Mouse (Mus musculus) left cerebral cortex, postnatal 36 days (tissue): ENCODE data around the gene Tpcn1. TPM values are rescaled to one million over a fixed set of nuclear protein-coding genes. Genes with fewer than 3 reads are reported as not detected.

ENCODE experiments used
- DNase-seq, 2 experiments: peaks; one replicate each; pipeline ENCODE4 v3.0.0; 2021 to 2022; ENCODE audit warnings: low spot score in 2 of 2, mixed read lengths in 1 of 2
- intact Hi-C: fragments of 180-260 bp; cut with DNase I; formaldehyde crosslinking; loops from one replicate; pipeline ENCODE4 v1.15.1; 2025
- total RNA-seq, 2 experiments: library from RNA; stranded (reverse); gene quantifications; 2 replicates each; pipeline ENCODE4 v1.2.3; 2021

Tpcn1 gene
- total RNA-seq = 10 to 100 TPM; 32.9 to 36.0 TPM

DNA sequence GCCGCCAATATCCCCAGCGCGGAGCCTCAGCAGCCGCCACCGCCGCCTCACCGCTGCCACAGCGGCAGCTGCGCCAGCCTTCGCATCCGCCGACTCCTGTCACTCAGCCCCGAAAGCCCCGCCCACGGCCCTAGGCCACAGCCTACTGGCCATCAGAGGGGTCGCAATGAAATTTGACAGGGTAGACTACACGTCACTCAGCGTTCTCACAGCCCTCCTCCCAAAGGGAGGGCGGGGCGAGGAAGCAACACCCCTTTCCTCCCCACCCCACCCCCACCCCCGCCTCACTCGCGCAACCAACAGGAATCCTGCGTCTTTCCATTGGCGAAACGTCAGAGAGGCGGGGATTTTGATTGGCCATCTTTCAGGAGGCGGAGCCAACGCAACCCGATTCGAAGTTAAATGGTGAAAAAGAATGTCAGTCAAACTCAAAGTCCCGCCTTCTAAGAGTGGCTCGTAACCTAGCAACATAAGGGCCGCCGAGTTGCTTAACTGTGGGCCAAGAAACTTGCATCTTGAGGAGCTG, at the start of gene Tpcn1, which contains the start of gene Iqcd:
TSS of gene Tpcn1 (minus strand) at position 105 of the 526 bp plus-strand sequence.
TSS of gene Iqcd (plus strand) at position 448 of the 526 bp plus-strand sequence.
- intact Hi-C loops = loop anchor here (5.0 kb wide), 1 partner anchor 76 kb away; the partner anchor contains the start of gene Slc8b1

DNA sequence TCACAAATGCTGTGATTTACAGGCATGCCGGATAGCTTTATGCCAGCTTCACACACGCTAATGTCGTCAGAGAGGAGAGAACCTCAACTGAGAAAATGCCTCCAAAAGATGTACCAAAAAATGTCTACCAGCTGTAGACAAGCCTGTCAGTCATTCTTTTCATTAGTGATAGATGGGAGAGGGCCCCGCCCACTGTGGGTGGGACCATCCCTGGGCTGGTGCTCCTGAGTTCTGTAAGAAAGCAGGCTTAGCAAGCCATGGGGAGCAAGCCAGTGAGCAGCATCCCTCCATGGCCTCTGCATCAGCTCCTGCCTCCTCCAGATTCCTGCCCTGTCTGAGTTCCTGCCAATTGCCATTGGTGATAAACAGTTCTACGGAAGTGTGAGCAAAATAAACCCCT, 47.2 kb upstream of the Tpcn1 start:
- intact Hi-C loops = no loop called here
- no peak for DNase-seq

More for the DNA sequence above, at the start of gene Tpcn1, which contains the start of gene Iqcd:
- DNase-seq = peak; percentile 98

DNA sequence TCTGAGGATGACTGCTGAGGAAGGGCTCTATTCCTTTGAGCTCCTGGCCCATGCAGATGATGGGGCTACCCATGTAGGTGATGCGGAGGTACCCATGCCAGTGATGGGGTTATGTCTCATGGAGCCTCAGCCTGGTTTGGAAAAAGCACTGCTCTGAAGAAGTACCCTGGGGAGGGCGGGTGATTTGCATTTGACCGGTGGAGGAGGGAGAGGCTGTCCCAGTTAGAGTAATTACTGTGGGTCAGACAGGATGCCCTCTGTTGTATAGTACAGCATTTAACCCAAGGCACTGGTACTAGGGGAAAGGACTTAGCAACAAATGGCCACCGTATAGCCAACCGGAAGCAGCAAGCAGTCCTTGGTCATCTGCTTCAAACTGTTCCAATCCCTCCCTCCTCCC, 46.4 kb upstream of the Tpcn1 start:
- no peak for DNase-seq
- intact Hi-C loops = no loop called here

GRCm38 (mm10) chr5:120634131-120634530, 45.7 kb upstream of the Tpcn1 start, which contains the start of gene Cfap73:
TSS of gene Cfap73 (minus strand) at chr5:120634235.
- intact Hi-C loops = no loop called here
- no peak for DNase-seq

- intact Hi-C loops = no loop called here
Measured at GRCm38 (mm10) chr5:120631892-120632291, 43.4 kb upstream of the Tpcn1 start.

GRCm38 (mm10) chr5:120631128-120631527, 42.7 kb upstream of the Tpcn1 start:
- intact Hi-C loops = no loop called here
- no peak for DNase-seq

More at GRCm38 (mm10) chr5:120631892-120632291, 43.4 kb upstream of the Tpcn1 start:
- no peak for DNase-seq

- DNase-seq = no peak
- intact Hi-C loops = loop anchor here (5.0 to 10.0 kb wide), 2 partner anchors 34 to 116 kb away; partner anchors contain the start of gene Oas2
Measured at GRCm38 (mm10) chr5:120628624-120629023, 40.2 kb upstream of the Tpcn1 start.

DNA sequence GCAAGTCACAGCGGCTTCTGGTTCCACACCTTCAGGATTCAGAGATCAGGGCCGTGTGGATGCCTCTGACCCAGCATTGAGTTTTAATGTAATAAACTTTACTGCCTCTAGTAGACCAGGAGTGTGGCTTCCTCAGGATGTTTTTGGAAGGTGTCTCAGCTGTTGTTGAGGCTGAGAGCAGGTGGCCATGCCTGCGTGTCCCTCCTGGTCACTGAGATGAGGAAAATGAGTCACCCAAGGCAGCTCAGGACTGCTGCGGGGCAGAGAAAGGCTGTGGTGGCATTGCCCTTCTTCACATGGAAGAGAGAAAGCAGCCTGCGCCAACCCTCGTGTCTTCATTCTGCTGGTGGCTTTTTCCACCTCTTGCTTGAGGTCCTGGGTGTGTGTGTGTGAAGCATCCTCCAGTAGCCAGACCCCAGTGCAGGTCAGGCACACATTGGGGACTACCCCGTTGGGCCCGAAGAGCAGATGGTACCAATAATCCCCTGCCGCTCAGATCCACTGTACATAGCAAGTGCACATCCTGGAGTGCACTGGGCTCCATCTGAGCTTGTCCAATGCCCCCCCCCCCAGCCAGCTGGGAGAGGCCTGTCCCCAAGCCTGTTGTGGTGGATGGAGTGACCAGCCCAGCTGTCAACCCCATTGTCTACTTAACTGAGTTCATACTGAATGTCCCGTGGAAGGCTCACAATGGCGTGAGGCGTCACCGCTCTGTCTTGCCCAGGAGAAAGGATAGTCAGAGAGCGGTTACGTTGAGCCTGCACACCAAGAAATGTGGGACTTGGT, 39.2 kb upstream of the Tpcn1 start:
- intact Hi-C loops = loop anchor here (5.0 to 10.0 kb wide), 2 partner anchors 35 to 117 kb away; partner anchors contain the start of gene Oas2
- DNase-seq = no peak

DNA sequence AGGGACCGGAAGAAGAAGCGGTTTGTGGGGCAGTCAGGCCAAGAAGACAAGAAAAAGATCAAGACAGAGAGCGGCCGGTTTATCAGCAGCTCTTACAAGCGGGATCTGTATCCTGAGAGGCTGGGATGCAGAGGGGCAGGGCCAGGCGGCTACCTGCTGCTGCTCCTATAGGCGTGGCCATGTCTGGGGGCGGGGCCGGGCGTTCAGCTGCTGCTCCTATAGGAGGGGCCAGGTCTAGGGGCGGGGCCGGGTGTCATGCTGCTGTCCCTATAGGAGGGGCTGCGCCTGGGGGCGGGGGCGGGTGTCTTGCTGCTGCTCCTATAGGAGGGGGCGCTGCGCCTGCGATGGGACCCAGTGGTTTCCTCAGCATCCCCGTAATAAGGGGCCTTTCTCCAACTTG, 37.9 kb upstream of the Tpcn1 start:
- intact Hi-C loops = loop anchor here (5.0 to 10.0 kb wide), 2 partner anchors 36 to 118 kb away; partner anchors contain the start of gene Oas2
- no peak for DNase-seq

- no peak for DNase-seq
- intact Hi-C loops = loop anchor here (10.0 kb wide), 1 partner anchor 120 kb away; the partner anchor contains the start of gene Oas2
Measured at GRCm38 (mm10) chr5:120624427-120624826, 36.0 kb upstream of the Tpcn1 start.

- intact Hi-C loops = loop anchor here (10.0 kb wide), 1 partner anchor 122 kb away; the partner anchor contains the start of gene Oas2
- no peak for DNase-seq
Measured at GRCm38 (mm10) chr5:120622198-120622851, 33.9 kb upstream of the Tpcn1 start.

DNA sequence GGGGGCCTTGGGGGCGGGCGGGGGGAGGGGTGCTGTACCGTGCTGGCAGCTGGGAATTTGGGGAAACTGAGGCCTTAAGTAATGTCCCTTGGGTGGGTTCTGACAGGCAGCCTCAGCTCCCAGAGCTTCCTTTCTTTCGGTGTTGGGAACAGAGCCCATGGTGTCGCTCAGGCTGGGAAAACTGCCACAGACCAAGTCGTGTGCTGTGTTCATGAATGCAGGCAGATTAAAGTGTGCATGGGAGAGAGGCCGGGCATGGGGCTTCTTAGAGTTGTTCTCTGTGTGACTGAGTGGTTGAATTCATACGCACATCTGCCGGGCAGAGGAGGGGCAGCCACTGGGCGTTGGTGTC, 33.3 kb upstream of the Tpcn1 start:
- intact Hi-C loops = loop anchor here (2.0 to 10.0 kb wide), 2 partner anchors 27 to 123 kb away; partner anchors contain the start of genes Oas2 and Rasal1
- peak in 1 of 2 experiments; percentile 54 for DNase-seq

- intact Hi-C loops = loop anchor here (2.0 to 10.0 kb wide), 2 partner anchors 28 to 124 kb away; partner anchors contain the start of genes Oas2 and Rasal1
- DNase-seq = peak in 1 of 2 experiments; percentile 55
Measured at GRCm38 (mm10) chr5:120621078-120621765, 32.7 kb upstream of the Tpcn1 start.

DNA sequence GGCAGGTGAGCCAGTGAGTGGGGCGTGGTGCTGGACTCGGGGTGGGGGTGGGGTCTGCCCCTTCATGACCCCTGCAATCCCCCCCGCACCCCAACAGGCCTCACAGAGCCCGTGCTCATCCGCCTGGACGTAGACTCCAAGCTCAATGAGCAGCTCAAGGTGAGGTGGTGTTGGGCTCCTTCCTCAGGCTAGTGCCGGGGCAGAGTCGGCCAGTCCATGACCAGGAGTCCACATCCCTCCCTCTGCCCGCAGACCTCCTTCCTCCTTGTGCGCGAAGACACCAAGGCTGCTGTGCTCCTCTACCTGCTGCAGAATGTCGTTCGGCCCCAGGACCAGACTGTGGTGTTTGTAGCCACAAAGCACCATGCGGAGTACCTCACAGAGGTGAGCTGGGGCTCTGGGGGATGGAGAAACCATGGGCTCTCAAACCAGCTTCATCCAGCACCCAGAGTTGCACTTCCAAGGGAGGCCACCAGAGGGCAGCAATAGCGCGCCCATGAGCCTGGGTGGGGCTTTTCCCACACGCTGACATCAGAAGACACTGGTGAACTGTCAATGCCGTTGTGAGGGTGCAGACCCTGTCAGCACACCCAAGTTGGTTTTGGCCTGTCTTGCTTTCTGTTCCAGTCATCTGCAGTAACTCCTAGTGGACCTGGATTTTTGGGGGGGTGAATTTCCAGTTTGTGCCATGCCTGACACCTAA, 32.1 kb upstream of the Tpcn1 start:
- intact Hi-C loops = loop anchor here (1.0 to 10.0 kb wide), 3 partner anchors 28 to 124 kb away; partner anchors contain the start of genes Oas2 and Rasal1
- DNase-seq = peak; percentile 86 to 87

- DNase-seq = no peak
- intact Hi-C loops = loop anchor here (1.0 kb wide), 1 partner anchor 97 kb away; no protein-coding TSS in a partner anchor
Measured at GRCm38 (mm10) chr5:120619201-120619600, 30.7 kb upstream of the Tpcn1 start.

GRCm38 (mm10) chr5:120618778-120619177, 30.3 kb upstream of the Tpcn1 start:
- DNase-seq = no peak
- intact Hi-C loops = loop anchor here (1.0 kb wide), 1 partner anchor 98 kb away; no protein-coding TSS in a partner anchor

GRCm38 (mm10) chr5:120615903-120616302, 27.4 kb upstream of the Tpcn1 start:
- no peak for DNase-seq
- intact Hi-C loops = no loop called here

DNA sequence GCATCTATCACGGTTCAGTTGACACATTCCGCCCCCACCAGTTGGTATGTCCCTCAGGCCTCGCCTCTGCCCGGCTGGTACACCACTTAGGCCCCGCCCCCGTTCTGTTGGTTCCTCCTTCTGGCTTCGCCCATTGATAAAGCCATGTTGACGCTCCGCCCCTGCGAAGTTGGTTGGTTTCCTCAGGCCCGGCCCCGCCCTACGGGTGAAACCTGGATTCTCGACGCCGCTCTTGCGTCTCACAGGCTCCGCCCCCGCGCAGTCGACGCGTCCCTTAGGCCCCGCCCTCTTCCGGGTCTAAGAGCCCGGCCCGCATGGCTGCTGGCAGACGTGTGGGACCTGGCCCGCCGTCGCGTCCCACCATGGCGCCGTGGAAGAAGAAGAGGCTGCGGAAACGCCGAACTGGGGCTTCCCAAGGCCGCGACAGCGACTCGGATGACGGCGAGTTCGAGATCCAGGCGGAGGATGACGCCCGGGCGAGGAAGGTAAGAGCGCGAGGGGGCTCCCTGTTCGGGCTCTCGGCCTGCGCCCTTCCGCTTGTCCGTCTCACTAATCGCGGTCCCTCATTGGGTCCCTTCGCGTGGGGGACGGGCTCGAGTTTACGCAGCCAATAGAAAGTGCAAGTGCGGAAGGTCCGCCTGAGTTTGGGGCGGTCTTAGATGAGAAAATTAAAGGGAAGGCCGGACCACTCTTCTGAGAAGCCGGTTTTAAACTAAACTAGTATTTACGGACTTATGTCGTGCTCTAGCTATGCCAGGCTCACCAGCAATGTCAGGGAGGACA, 24.5 kb upstream of the Tpcn1 start:
- intact Hi-C loops = no loop called here
- peak; percentile 99 to 100 for DNase-seq
